Mouse (Mus musculus): ENCODE measurements around the gene Wdr25.

DNA sequence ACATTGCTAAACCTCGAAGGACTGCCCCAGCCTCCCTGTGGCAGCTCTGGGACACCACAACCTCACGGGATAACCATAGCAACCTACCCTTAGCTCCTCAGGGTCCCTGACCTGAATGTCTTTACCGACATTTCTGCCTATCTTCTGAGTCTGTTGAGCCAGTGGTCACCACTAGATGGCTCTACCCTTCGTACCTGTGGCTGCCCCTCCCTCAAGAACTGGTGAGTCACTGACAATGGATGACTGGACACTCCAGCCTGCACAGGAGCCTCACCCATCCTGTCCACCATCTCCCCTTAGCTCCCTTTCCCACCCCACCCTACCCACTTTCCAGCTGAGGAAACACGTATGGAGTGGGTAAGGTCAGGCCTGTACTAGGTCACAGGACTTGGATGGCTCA lies 151.1 kb downstream of the Wdr25 start:
- TF ChIP-seq POLR2A (IDR thresholded peaks at IDR 0.05; ENCODE audit: extremely low read depth, insufficient read depth, low read length), result no peak
- TF ChIP-seq CTCF (IDR thresholded peaks at IDR 0.05; ENCODE audit: low read depth, low read length), result peak; percentile 4; the same call in 1 of the 2 replicates

All from liver, adult 2 months (tissue).